Mouse (Mus musculus): Measurements from ENCODE around the gene Slfn8. TPM values are rescaled to one million over a fixed set of nuclear protein-coding genes. Genes with fewer than 3 reads are reported as not detected.
"Not testable (repeated sequence)": the region's sequence is repeated elsewhere in the genome, so short reads cannot be mapped to it uniquely, and the experiment has no call there.

Gene Slfn8
- polyA plus RNA-seq, 1 experiment, result not detected

- peaks cover 2% of the 10 kb centered on the region for H3K4me1 ChIP-seq (ENCODE audit: control insufficient read depth, insufficient read depth, low read length)
- H3K9ac ChIP-seq (ENCODE audit: low read depth, poor library complexity, severe bottlenecking), result no peak overlapping the region
- no peak overlapping the region for H3K27ac ChIP-seq (ENCODE audit: insufficient read depth, low read length)
- no peaks in the 10 kb centered on the region for H3K27me3 ChIP-seq (ENCODE audit: control insufficient read depth, insufficient read depth, low read length, poor library complexity, severe bottlenecking)
- no peak overlapping the region for H3K4me3 ChIP-seq (ENCODE audit: low read depth, low read length)
- no peak for TF ChIP-seq EP300 (IDR thresholded peaks at IDR 0.05; ENCODE audit: insufficient read depth, low read depth, low read length)
- no peak for TF ChIP-seq CTCF (IDR thresholded peaks at IDR 0.05; ENCODE audit: low read depth, low read length)
- no peak for TF ChIP-seq POLR2A (IDR thresholded peaks at IDR 0.05; ENCODE audit: insufficient read depth, low read length)
- H3K9me3 ChIP-seq (replicated peaks; ENCODE audit: control insufficient read depth, insufficient read depth, low read length, poor library complexity, severe bottlenecking), result no peaks in the 10 kb centered on the region
- no peaks in the 10 kb centered on the region for H3K36me3 ChIP-seq (ENCODE audit: control insufficient read depth, insufficient read depth, low read length, poor library complexity, severe bottlenecking)
Measured at GRCm38 (mm10) chr11:83016093-83016492, 4.5 kb downstream of the Slfn8 start.

DNA sequence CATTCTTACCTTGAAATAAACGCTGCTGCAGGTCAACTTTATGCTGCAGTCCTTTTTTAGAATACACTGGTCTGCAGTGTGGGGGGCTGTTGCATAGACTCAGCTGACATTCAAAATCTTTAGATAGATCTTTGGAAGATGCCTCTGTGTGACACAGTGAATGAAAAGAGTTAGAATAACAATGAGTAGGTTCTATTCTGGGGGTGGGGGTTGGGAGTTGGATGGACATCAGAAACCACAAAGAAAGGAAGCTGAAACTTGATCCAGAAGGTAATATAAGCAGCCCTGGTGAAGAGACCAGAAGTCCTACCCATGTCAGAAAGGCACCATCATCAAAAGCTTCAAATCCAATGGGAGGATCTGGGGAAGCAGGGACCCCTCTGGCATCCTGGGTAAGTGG is 7.3 kb downstream of the Slfn8 start:
- H3K36me3 ChIP-seq (ENCODE audit: control insufficient read depth, insufficient read depth, low read length, poor library complexity, severe bottlenecking), result no peaks in the 10 kb centered on the region
- no peaks in the 10 kb centered on the region for H3K9me3 ChIP-seq (replicated peaks; ENCODE audit: control insufficient read depth, insufficient read depth, low read length, poor library complexity, severe bottlenecking)
- TF ChIP-seq EP300 (IDR thresholded peaks at IDR 0.05; ENCODE audit: insufficient read depth, low read depth, low read length) (no peak), POLR2A (IDR thresholded peaks at IDR 0.05; ENCODE audit: insufficient read depth, low read length) (no peak), CTCF (IDR thresholded peaks at IDR 0.05; ENCODE audit: low read depth, low read length) (no peak)
- H3K27me3 ChIP-seq (ENCODE audit: control insufficient read depth, insufficient read depth, low read length, poor library complexity, severe bottlenecking), result no peaks in the 10 kb centered on the region
- no peak overlapping the region for H3K27ac ChIP-seq (ENCODE audit: insufficient read depth, low read length)
- no peak overlapping the region for H3K9ac ChIP-seq (ENCODE audit: low read depth, poor library complexity, severe bottlenecking)
- no peak overlapping the region for H3K4me3 ChIP-seq (ENCODE audit: low read depth, low read length)
- H3K4me1 ChIP-seq (ENCODE audit: control insufficient read depth, insufficient read depth, low read length), result peaks cover 2% of the 10 kb centered on the region

GRCm38 (mm10) chr11:82991469-82992166 is 29.0 kb downstream of the Slfn8 start, which contains the start of gene Slfn9:
Slfn9 (minus strand) TSS chr11:82991830.
- H3K36me3 ChIP-seq (ENCODE audit: control insufficient read depth, insufficient read depth, low read length, poor library complexity, severe bottlenecking), result no peaks in the 10 kb centered on the region
- H3K27me3 ChIP-seq (ENCODE audit: control insufficient read depth, insufficient read depth, low read length, poor library complexity, severe bottlenecking), result peaks cover 1% of the 10 kb centered on the region; the same call in 1 of the 2 replicates
- H3K27ac ChIP-seq (ENCODE audit: insufficient read depth, low read length), result no peak within 1 kb of the TSS
- no peak within 1 kb of the TSS for H3K9ac ChIP-seq (ENCODE audit: low read depth, poor library complexity, severe bottlenecking)
- peak within 1 kb of the TSS; percentile 27 for H3K4me3 ChIP-seq (ENCODE audit: low read depth, low read length)
- H3K9me3 ChIP-seq (replicated peaks; ENCODE audit: control insufficient read depth, insufficient read depth, low read length, poor library complexity, severe bottlenecking), result no peaks in the 10 kb centered on the region
- peaks cover 5% of the 10 kb centered on the region for H3K4me1 ChIP-seq (ENCODE audit: control insufficient read depth, insufficient read depth, low read length)
- TF ChIP-seq EP300 (IDR thresholded peaks at IDR 0.05; ENCODE audit: insufficient read depth, low read depth, low read length), result no peak
- no peak for TF ChIP-seq CTCF (IDR thresholded peaks at IDR 0.05; ENCODE audit: low read depth, low read length)
- no peak for TF ChIP-seq POLR2A (IDR thresholded peaks at IDR 0.05; ENCODE audit: insufficient read depth, low read length)

DNA sequence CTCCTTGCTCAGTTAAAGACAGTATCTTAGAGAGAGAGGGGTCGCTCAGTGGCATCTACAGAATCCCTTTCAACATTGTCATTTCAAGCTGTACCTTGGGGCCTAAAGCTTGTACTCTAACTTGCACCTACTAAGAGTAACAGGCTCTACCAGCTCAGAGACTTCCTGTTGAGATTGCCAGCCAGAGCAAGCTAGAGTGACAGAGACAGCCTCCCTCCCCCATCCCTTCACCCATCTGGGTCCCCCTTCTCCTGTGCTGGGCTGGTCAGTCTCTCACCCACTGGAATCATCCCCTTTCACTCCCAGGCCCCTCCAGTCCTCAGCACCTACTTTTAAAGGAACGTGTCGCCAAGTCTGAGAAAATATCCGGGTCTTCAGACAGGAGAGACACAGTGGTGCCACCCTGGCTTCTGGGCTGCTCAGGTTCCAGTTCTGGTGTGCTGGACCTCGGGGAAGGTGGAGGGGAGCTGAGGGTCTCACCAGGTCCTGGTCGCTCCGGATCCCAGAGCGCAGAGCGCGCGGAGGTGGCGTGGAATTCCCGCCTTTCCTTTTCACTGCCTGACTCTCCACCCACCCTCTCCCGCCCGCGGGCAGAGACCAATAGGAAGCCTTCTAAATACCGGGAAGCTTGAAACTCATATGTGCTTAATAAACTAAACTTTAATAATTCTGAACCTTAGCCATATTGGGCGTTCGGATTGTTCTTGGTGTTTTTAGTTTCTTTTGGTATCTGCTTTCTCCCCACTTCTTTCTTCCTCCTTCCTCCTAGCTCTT is 29.8 kb downstream of the Slfn8 start:
- H3K27me3 ChIP-seq (ENCODE audit: control insufficient read depth, insufficient read depth, low read length, poor library complexity, severe bottlenecking); H3K36me3 ChIP-seq (ENCODE audit: control insufficient read depth, insufficient read depth, low read length, poor library complexity, severe bottlenecking); H3K9me3 ChIP-seq (replicated peaks; ENCODE audit: control insufficient read depth, insufficient read depth, low read length, poor library complexity, severe bottlenecking); H3K27ac ChIP-seq (ENCODE audit: insufficient read depth, low read length); H3K4me1 ChIP-seq (ENCODE audit: control insufficient read depth, insufficient read depth, low read length): not testable (repeated sequence)
- Histone ChIP-seq H3K9ac (ENCODE audit: low read depth, poor library complexity, severe bottlenecking) (peak overlapping the region; percentile 13; the same call in 1 of the 2 replicates), H3K4me3 (ENCODE audit: low read depth, low read length) (peak overlapping the region; percentile 27)

GRCm38 (mm10) chr11:82989357-82989756 is 31.3 kb downstream of the Slfn8 start:
- peaks cover 1% of the 10 kb centered on the region; the same call in 1 of the 2 replicates for H3K27me3 ChIP-seq (ENCODE audit: control insufficient read depth, insufficient read depth, low read length, poor library complexity, severe bottlenecking)
- no peaks in the 10 kb centered on the region; the same call in 1 of the 2 replicates for H3K36me3 ChIP-seq (ENCODE audit: control insufficient read depth, insufficient read depth, low read length, poor library complexity, severe bottlenecking)
- H3K4me1 ChIP-seq (ENCODE audit: control insufficient read depth, insufficient read depth, low read length), result peaks cover 5% of the 10 kb centered on the region
- H3K27ac ChIP-seq (ENCODE audit: insufficient read depth, low read length), result no peak overlapping the region
- no peaks in the 10 kb centered on the region for H3K9me3 ChIP-seq (replicated peaks; ENCODE audit: control insufficient read depth, insufficient read depth, low read length, poor library complexity, severe bottlenecking)
- H3K4me3 ChIP-seq (ENCODE audit: low read depth, low read length), result no peak overlapping the region
- peak overlapping the region; percentile 27; the same call in 1 of the 2 replicates for H3K9ac ChIP-seq (ENCODE audit: low read depth, poor library complexity, severe bottlenecking)
- TF ChIP-seq POLR2A (IDR thresholded peaks at IDR 0.05; ENCODE audit: insufficient read depth, low read length) (no peak), EP300 (IDR thresholded peaks at IDR 0.05; ENCODE audit: insufficient read depth, low read depth, low read length) (peak; percentile 76; the same call in 1 of the 2 replicates), CTCF (IDR thresholded peaks at IDR 0.05; ENCODE audit: low read depth, low read length) (no peak)

DNA sequence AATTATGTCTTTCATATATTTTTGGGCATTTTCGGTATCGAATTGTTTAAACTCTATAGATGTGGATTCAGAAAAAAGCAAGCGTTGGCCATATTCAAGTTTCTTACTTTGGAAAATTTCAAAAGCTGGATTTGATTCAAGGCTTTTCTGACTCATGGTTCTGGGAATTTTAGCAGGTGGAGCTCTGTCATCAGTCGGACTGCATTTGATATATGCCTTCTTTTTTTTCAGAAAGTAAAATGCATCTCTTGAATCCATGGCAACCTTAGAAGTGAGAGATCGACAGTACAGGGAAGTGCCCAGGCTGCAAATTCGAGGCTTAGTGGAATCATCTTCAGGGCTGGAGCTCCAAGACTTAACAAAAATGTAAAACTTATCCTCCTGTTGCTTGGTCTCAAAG is 33.0 kb downstream of the Slfn8 start:
- Histone ChIP-seq H3K9me3 (replicated peaks; ENCODE audit: control insufficient read depth, insufficient read depth, low read length, poor library complexity, severe bottlenecking) (no peaks in the 10 kb centered on the region), H3K27me3 (ENCODE audit: control insufficient read depth, insufficient read depth, low read length, poor library complexity, severe bottlenecking) (peaks cover 1% of the 10 kb centered on the region; the same call in 1 of the 2 replicates), H3K4me3 (ENCODE audit: low read depth, low read length) (no peak overlapping the region), H3K9ac (ENCODE audit: low read depth, poor library complexity, severe bottlenecking) (no peak overlapping the region), H3K36me3 (ENCODE audit: control insufficient read depth, insufficient read depth, low read length, poor library complexity, severe bottlenecking) (no peaks in the 10 kb centered on the region; the same call in 1 of the 2 replicates), H3K4me1 (ENCODE audit: control insufficient read depth, insufficient read depth, low read length) (peaks cover 5% of the 10 kb centered on the region), H3K27ac (ENCODE audit: insufficient read depth, low read length) (no peak overlapping the region)
- TF ChIP-seq EP300 (IDR thresholded peaks at IDR 0.05; ENCODE audit: insufficient read depth, low read depth, low read length) (no peak), CTCF (IDR thresholded peaks at IDR 0.05; ENCODE audit: low read depth, low read length) (no peak), POLR2A (IDR thresholded peaks at IDR 0.05; ENCODE audit: insufficient read depth, low read length) (no peak)
